Mouse (Mus musculus) MEL (cell line): Measurements from ENCODE around the gene Per2.

ENCODE experiments used
- CTCF ChIP-seq, 3 experiments: IDR thresholded peaks in 2 of 3; conservative IDR thresholded peaks in 1 of 3; 2 replicates each; pipeline ENCODE4 v1.5.1; 2011 to 2012; ENCODE audit warnings: low read length in 3 of 3, low read depth in 2 of 3, mild to moderate bottlenecking in 2 of 3, improper control_type of control experiment in 1 of 3, inconsistent platforms in 1 of 3, mixed read lengths in 1 of 3, moderate library complexity in 1 of 3; ENCODE audit not compliant: control insufficient read depth in 1 of 3, insufficient read depth in 1 of 3, poor library complexity in 1 of 3, severe bottlenecking in 1 of 3
- MAZ ChIP-seq: IDR thresholded peaks from 2 replicates; pipeline ENCODE4 v1.6.1; 2012; ENCODE audit warnings: low read depth, mild to moderate bottlenecking, inconsistent platforms, low read length, improper control_type of control experiment
- NRF1 ChIP-seq: IDR thresholded peaks from 2 replicates; pipeline ENCODE4 v1.6.1; 2014; ENCODE audit warnings: low read depth, mild to moderate bottlenecking, inconsistent platforms, low read length, improper control_type of control experiment, moderate library complexity; ENCODE audit not compliant: poor library complexity, insufficient read depth, severe bottlenecking
- SMC3 ChIP-seq: IDR thresholded peaks from 2 replicates; pipeline ENCODE4 v1.6.1; 2011; ENCODE audit warnings: low read depth, low read length, improper control_type of control experiment
- TBP ChIP-seq: IDR thresholded peaks from 2 replicates; pipeline ENCODE4 v1.8.0; 2011; ENCODE audit warnings: low read depth, low read length, improper control_type of control experiment
- USF2 ChIP-seq, 2 experiments: IDR thresholded peaks; 2 replicates each; pipeline ENCODE4 v1.6.1; 2011 to 2012; ENCODE audit warnings: improper control_type of control experiment in 2 of 2, low read length in 2 of 2, borderline replicate concordance in 1 of 2, inconsistent platforms in 1 of 2, low read depth in 1 of 2, mild to moderate bottlenecking in 1 of 2; ENCODE audit not compliant: insufficient read depth in 1 of 2
- ZC3H11A ChIP-seq: IDR thresholded peaks from 2 replicates; pipeline ENCODE4 v1.6.1; 2012; ENCODE audit warnings: low read depth, mild to moderate bottlenecking, inconsistent platforms, low read length, improper control_type of control experiment

DNA sequence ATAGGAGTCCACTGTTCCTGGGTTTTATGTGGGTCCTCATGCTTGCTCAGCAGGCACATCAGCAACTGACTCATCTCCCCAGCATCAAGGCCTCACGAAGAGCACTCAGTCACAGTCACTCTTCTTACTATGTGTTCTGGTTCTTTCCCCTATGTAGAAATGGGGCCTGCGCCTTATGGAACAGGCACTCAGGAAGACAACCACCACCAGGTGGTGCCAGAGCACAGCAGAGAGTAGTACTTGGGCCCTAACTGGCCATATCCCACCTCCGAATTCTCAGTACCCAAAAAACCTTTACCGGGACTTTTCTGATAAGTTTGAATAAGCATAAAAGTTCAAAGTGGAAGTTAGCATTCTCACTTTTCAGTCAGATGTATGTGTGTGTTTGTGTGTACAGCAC is 30.5 kb downstream of the Per2 start:
- TF ChIP-seq NRF1 (no peak), MAZ (no peak), USF2 (IDR thresholded peaks at IDR 0.05; ENCODE audit: borderline replicate concordance in 1 of 2, insufficient read depth in 1 of 2, low read depth in 1 of 2, low read length in 2 of 2) (no peak), ZC3H11A (peak; percentile 68), TBP (no peak), CTCF (IDR thresholded peaks at IDR 0.05 in 2 of 3, conservative IDR thresholded peaks at IDR 0.05 in 1 of 3; ENCODE audit: control insufficient read depth in 1 of 3, insufficient read depth in 1 of 3, low read depth in 2 of 3, low read length in 3 of 3, poor library complexity in 1 of 3, severe bottlenecking in 1 of 3) (peak; percentile 74 to 87 (median 86)), SMC3 (peak; percentile 87)
